Mouse (Mus musculus) G1E (cell line): ENCODE results near the gene Hist2h2bb. TPM values are rescaled to one million over a fixed set of nuclear protein-coding genes. Genes with fewer than 3 reads are reported as not detected.

Source experiments
- ATAC-seq: 2 replicates; pipeline ENCODE4 v1.8.0; 2016; ENCODE audit warnings: mild to moderate bottlenecking; ENCODE audit not compliant: insufficient number of reproducible peaks, poor library complexity, low FRiP score, severe bottlenecking; ENCODE audit errors: extremely low read depth
- DNase-seq: peaks from one replicate; pipeline ENCODE4 v3.0.0; 2012; ENCODE audit warnings: low spot score
- H3K27me3 ChIP-seq: 2 replicates; pipeline ENCODE4 v1.6.1; 2012; ENCODE audit warnings: mild to moderate bottlenecking, low read length, inconsistent platforms; ENCODE audit not compliant: insufficient read depth
- H3K36me3 ChIP-seq: replicated peaks from 2 replicates; pipeline ENCODE3; 2012; ENCODE audit warnings: mild to moderate bottlenecking, inconsistent platforms
- H3K4me1 ChIP-seq: 2 replicates; pipeline ENCODE4 v1.6.1; 2012; ENCODE audit warnings: low read depth, low read length, inconsistent platforms, mixed read lengths; ENCODE audit not compliant: insufficient read depth
- H3K4me3 ChIP-seq: 2 replicates; pipeline ENCODE4 v1.5.1; 2012; ENCODE audit warnings: low read depth, mild to moderate bottlenecking, inconsistent platforms, low read length, moderate library complexity, mixed read lengths
- H3K9me3 ChIP-seq: replicated peaks from 2 replicates; pipeline ENCODE4 v1.6.1; 2012; ENCODE audit warnings: inconsistent platforms
- CTCF ChIP-seq: IDR thresholded peaks from 2 replicates; pipeline ENCODE4 v1.5.1; 2012; ENCODE audit warnings: low read depth, low read length, inconsistent platforms, mixed read lengths
- GATA1 ChIP-seq: IDR thresholded peaks from 2 replicates; pipeline ENCODE4 v1.6.1; 2012; ENCODE audit warnings: borderline replicate concordance, low read length, inconsistent platforms, mixed read lengths
- GATA2 ChIP-seq: IDR thresholded peaks from 2 replicates; pipeline ENCODE4 v1.6.1; 2012; ENCODE audit warnings: low read depth, low read length, inconsistent platforms, borderline replicate concordance
- POLR2AphosphoS5 ChIP-seq: IDR thresholded peaks from 2 replicates; pipeline ENCODE4 v1.6.1; 2012; ENCODE audit warnings: low read depth, low read length, inconsistent platforms; ENCODE audit not compliant: insufficient replicate concordance
- TAL1 ChIP-seq: conservative IDR thresholded peaks from 2 replicates; pipeline ENCODE4 v1.6.1; 2012; ENCODE audit warnings: low read depth, low read length, inconsistent platforms, mixed read lengths
- polyA plus RNA-seq: library from polyadenylated mRNA; stranded (reverse); fragments of >175 nt; gene quantifications from 2 replicates; pipeline ENCODE4 v1.2.3, GENCODE M21; 2012
- total RNA-seq, 2 experiments: library from RNA; stranded (forward) in 1 of 2; stranded (reverse) in 1 of 2; fragments of 200-1000 nt in 1 of 2; fragments of >200 nt in 1 of 2; fragmentation: Nextera tagmentation in 1 of 2; gene quantifications; 2 replicates each; pipeline ENCODE4 v1.2.3; 2014 to 2017

The Hist2h2bb gene
- total and polyA plus RNA-seq, 3 experiments = 0.29 to 8,372 (median 2,071) TPM

DNA sequence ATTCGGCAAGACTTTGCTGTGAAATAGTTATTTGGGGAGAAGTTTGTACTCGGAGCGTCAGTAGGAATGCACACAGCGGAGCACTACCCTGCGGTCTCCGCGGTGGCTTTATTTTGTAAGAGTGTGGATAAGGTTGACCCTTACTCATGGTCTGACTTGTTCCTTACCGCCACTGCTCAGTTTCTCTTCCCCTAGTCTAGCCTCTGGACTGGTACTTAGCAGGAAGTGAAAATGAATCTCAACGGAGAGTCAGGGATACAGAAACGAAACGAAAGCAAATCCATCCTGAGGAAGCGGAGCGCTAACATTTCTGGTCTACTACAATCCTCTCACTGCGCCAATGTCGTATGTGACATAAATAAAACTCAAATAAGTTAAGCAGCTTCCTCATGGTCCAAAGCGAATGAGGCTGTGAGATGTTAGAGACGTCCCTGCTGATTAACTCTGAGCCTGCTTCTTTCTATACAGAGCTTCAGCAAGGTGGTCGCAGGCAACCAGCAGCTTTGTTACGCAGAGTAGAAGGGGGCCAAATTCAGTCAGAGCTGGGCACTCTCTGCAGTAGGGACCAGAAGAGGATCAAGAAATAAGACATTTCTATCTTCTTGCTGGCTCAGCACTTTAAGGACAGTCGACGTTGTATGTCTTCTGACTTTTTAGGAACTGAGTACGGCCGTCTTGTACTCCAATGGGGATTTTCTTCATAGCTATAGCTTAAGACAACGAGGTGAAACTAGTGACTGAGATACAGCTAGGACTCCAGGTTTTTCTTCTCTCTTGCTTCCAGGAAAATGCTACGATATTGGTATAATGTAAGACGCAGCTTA lies 31.4 kb downstream of the Hist2h2bb start:
- no peaks in the 10 kb centered on the region for H3K9me3 ChIP-seq
- no peak overlapping the region for H3K4me3 ChIP-seq
- DNase-seq = no peak
- no peaks in the 10 kb centered on the region for H3K36me3 ChIP-seq
- TF ChIP-seq GATA2 (no peak), GATA1 (no peak), TAL1 (no peak), POLR2AphosphoS5 (no peak), CTCF (no peak)
- H3K27me3 ChIP-seq = 0 out of 2 replicates have a peak, but pooled peaks cover 3% of the 10 kb centered on the region
- no peaks in the 10 kb centered on the region for H3K4me1 ChIP-seq
- no peak for ATAC-seq

DNA sequence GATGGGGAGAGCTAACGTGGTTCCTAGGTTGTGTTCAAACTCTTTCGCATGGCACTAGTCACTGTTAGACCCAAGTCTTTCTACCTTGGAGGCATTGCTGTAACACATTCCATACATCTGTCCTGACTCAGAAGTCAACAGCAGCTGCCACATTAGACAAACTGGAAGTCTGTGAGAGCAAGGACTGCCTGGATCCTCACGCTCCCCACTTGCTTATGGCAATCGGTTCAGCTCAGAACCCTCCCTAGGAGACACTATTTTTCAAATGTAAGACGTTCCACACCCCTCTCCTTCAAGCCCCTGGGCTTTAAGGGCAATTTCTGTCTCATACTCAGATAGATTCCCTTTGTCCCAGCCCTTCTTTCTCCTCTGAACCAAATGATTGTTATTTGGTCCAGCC lies 32.5 kb downstream of the Hist2h2bb start:
- DNase-seq (no peak), ATAC-seq (no peak)
- Histone ChIP-seq H3K4me3 (no peak overlapping the region), H3K4me1 (no peaks in the 10 kb centered on the region), H3K36me3 (no peaks in the 10 kb centered on the region), H3K27me3 (no peaks in the 10 kb centered on the region), H3K9me3 (no peaks in the 10 kb centered on the region)
- TF ChIP-seq GATA1 (no peak), POLR2AphosphoS5 (no peak), TAL1 (no peak), CTCF (no peak), GATA2 (no peak)

DNA sequence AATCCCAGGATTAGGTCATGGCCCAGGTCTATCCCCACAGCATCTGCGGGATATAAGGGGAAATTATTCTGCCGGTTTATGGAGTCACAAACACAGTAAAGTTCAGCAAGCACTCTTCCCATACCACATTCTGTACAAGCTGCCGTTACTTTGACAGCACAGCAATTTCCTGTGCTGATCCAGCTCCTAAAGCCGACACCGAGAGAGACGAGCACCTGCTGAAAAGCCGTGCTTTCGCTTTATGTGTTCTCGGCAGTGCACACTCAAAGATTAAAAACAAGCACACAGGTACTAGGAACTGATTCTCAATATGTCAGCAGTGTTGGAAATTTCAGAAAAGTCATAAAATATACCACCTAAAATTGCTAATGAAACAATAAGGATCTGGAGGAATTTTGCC lies 37.0 kb downstream of the Hist2h2bb start:
- no peak for TF ChIP-seq GATA1
- no peak for TF ChIP-seq GATA2
- TF ChIP-seq POLR2AphosphoS5 = no peak
- no peak for TF ChIP-seq TAL1
- TF ChIP-seq CTCF = no peak
- no peaks in the 10 kb centered on the region for H3K27me3 ChIP-seq

DNA sequence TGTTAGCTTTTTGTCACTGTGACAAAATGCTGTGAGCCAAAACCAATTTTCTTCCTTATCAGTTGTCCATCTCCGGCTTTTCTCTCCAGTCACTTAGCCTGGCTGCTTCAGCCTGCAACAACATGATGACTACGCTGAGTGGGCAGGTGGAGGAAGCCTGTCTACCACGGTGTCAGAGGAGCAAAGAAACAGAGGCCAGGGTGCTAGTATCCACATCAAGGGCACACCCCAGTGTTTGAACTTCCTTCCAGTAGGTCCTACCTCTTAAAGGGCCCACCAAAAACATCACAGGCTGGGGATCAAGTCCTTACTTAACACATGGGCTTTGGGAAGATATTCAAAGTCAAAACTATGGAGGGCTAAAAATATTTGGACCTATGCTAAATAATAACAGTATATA lies 39.9 kb downstream of the Hist2h2bb start:
- TF ChIP-seq GATA1 (no peak), TAL1 (no peak), POLR2AphosphoS5 (no peak), GATA2 (no peak), CTCF (no peak)
- H3K27me3 ChIP-seq = no peaks in the 10 kb centered on the region
- DNase-seq (no peak), ATAC-seq (no peak)
- H3K4me1 ChIP-seq = no peaks in the 10 kb centered on the region
- H3K4me3 ChIP-seq = no peak overlapping the region
- no peaks in the 10 kb centered on the region for H3K9me3 ChIP-seq
- no peaks in the 10 kb centered on the region for H3K36me3 ChIP-seq

More for the DNA sequence above, 37.0 kb downstream of the Hist2h2bb start:
- no peak for ATAC-seq
- Histone ChIP-seq H3K36me3 (no peaks in the 10 kb centered on the region), H3K9me3 (no peaks in the 10 kb centered on the region), H3K4me3 (no peak overlapping the region), H3K4me1 (no peaks in the 10 kb centered on the region)
- DNase-seq = no peak

DNA sequence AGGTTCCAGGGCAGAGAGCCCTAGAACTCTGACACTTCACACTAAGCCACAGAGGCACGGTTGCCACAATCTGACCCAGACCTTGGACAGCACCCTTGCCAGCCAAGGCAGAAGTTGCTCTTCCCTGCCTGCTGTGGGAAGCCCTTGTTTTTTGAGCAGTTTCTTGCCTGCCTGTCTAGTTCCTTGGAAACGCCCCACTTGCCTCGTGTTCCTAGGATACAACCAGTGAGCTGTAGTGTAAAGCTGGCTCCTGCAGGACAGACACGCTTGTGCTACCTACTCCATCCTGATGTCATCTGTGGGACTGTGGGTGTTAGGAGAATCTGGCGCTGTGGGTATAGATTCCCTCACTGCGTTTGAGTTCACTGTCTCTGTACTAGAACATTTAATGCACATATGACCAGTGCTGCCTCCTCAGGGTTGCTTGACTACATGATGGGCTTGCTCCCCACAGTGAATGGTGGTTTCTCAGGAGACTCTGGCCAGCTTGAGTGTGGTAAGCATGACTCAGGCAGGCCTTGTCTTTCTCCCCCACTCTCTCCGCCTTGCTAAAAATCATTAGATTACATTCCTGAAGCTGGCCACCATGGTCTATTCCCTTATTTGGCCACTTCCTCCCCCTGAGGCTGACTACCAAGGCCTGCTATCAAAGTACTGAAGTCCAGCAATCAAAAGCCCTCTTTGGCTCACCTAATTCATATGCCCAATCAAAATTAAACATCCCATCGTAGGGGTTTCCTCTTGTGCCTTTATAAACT lies 43.0 kb downstream of the Hist2h2bb start:
- Histone ChIP-seq H3K4me1 (no peaks in the 10 kb centered on the region), H3K27me3 (no peaks in the 10 kb centered on the region), H3K4me3 (no peak overlapping the region), H3K9me3 (no peaks in the 10 kb centered on the region), H3K36me3 (no peaks in the 10 kb centered on the region)
- no peak for TF ChIP-seq TAL1
- DNase-seq (no peak), ATAC-seq (no peak)

Other genes with a start within 250 kb of the Hist2h2bb start
- 19.8 and 28.7 TPM in 2 replicates for gene Vps45, start 211.3 kb upstream of the Hist2h2bb start, total RNA-seq (2014; fragmentation: Nextera tagmentation)
- gene Vps45, start 211.3 kb upstream of the Hist2h2bb start, total RNA-seq (2017) = 16.1 and 21.4 TPM in 2 replicates
- gene Vps45, start 211.3 kb upstream of the Hist2h2bb start, polyA plus RNA-seq = 6.1 and 6.7 TPM in 2 replicates
- 10.1 and 17.4 TPM in 2 replicates for gene Otud7b, start 165.2 kb upstream of the Hist2h2bb start, total RNA-seq (2014; fragmentation: Nextera tagmentation)
- gene Otud7b, start 165.2 kb upstream of the Hist2h2bb start, total RNA-seq (2017) = 21.7 and 22.1 TPM in 2 replicates
- 11.3 and 11.8 TPM in 2 replicates for gene Otud7b, start 165.2 kb upstream of the Hist2h2bb start, polyA plus RNA-seq
- 5.7 TPM in 1 of 2 replicates, not detected in the other for gene Mtmr11, start 107.7 kb upstream of the Hist2h2bb start, total RNA-seq (2014; fragmentation: Nextera tagmentation)
- 2.7 and 3.5 TPM in 2 replicates for gene Mtmr11, start 107.7 kb upstream of the Hist2h2bb start, total RNA-seq (2017)
- gene Mtmr11, start 107.7 kb upstream of the Hist2h2bb start, polyA plus RNA-seq = not detected in 2 replicates
- 138 and 179 TPM in 2 replicates for gene Sf3b4, start 97.4 kb upstream of the Hist2h2bb start, total RNA-seq (2014; fragmentation: Nextera tagmentation)
- 24.8 and 29.3 TPM in 2 replicates for gene Sf3b4, start 97.4 kb upstream of the Hist2h2bb start, total RNA-seq (2017)
- gene Sf3b4, start 97.4 kb upstream of the Hist2h2bb start, polyA plus RNA-seq = 724 and 955 TPM in 2 replicates
- gene Sv2a, start 88.6 kb upstream of the Hist2h2bb start, total RNA-seq (2014; fragmentation: Nextera tagmentation) = 0.45 TPM in 1 of 2 replicates, not detected in the other
- gene Sv2a, start 88.6 kb upstream of the Hist2h2bb start, total RNA-seq (2017) = 0.11 and 0.23 TPM in 2 replicates
- gene Sv2a, start 88.6 kb upstream of the Hist2h2bb start, polyA plus RNA-seq = 0.07 and 0.12 TPM in 2 replicates
- 19.6 and 19.8 TPM in 2 replicates for gene Bola1, start 50.0 kb upstream of the Hist2h2bb start, total RNA-seq (2014; fragmentation: Nextera tagmentation)
- 48.2 and 60.6 TPM in 2 replicates for gene Bola1, start 50.0 kb upstream of the Hist2h2bb start, total RNA-seq (2017)
- 115 and 144 TPM in 2 replicates for gene Bola1, start 50.0 kb upstream of the Hist2h2bb start, polyA plus RNA-seq
- 38.7 and 50.5 TPM in 2 replicates for gene Hist2h2ab, start 49.9 kb upstream of the Hist2h2bb start, total RNA-seq (2014; fragmentation: Nextera tagmentation)
- gene Hist2h2ab, start 49.9 kb upstream of the Hist2h2bb start, total RNA-seq (2017) = 435 and 467 TPM in 2 replicates
- 0.14 and 1.2 TPM in 2 replicates for gene Hist2h2ab, start 49.9 kb upstream of the Hist2h2bb start, polyA plus RNA-seq
- gene Hist2h2ac, start 48.9 kb upstream of the Hist2h2bb start, total RNA-seq (2014; fragmentation: Nextera tagmentation) = 34.2 and 45.7 TPM in 2 replicates
- 928 and 1,027 TPM in 2 replicates for gene Hist2h2ac, start 48.9 kb upstream of the Hist2h2bb start, total RNA-seq (2017)
- 2.6 and 10.9 TPM in 2 replicates for gene Hist2h2ac, start 48.9 kb upstream of the Hist2h2bb start, polyA plus RNA-seq
- 2.7 and 4.9 TPM in 2 replicates for gene Hist2h2be, start 48.6 kb upstream of the Hist2h2bb start, total RNA-seq (2014; fragmentation: Nextera tagmentation)
- gene Hist2h2be, start 48.6 kb upstream of the Hist2h2bb start, total RNA-seq (2017) = 2.5 TPM in 2 replicates
- gene Hist2h2be, start 48.6 kb upstream of the Hist2h2bb start, polyA plus RNA-seq = 0.24 and 0.33 TPM in 2 replicates
- 847 and 1,420 TPM in 2 replicates for gene Hist2h3c2, start 30.6 kb upstream of the Hist2h2bb start, total RNA-seq (2014; fragmentation: Nextera tagmentation)
- gene Hist2h3c2, start 30.6 kb upstream of the Hist2h2bb start, total RNA-seq (2017) = 558 and 938 TPM in 2 replicates
- gene Hist2h3c2, start 30.6 kb upstream of the Hist2h2bb start, polyA plus RNA-seq = 27.5 and 91.2 TPM in 2 replicates
- 830 and 1,341 TPM in 2 replicates for gene Hist2h2aa2, start 29.5 kb upstream of the Hist2h2bb start, total RNA-seq (2014; fragmentation: Nextera tagmentation)
- 2,156 and 4,637 TPM in 2 replicates for gene Hist2h2aa2, start 29.5 kb upstream of the Hist2h2bb start, total RNA-seq (2017)
- gene Hist2h2aa2, start 29.5 kb upstream of the Hist2h2bb start, polyA plus RNA-seq = 39.6 and 169 TPM in 2 replicates
- 124 and 563 TPM in 2 replicates for gene Hist2h2aa1, start 24.3 kb upstream of the Hist2h2bb start, total RNA-seq (2014; fragmentation: Nextera tagmentation)
- gene Hist2h2aa1, start 24.3 kb upstream of the Hist2h2bb start, total RNA-seq (2017) = 3,915 and 5,191 TPM in 2 replicates
- 0.79 and 7.3 TPM in 2 replicates for gene Hist2h2aa1, start 24.3 kb upstream of the Hist2h2bb start, polyA plus RNA-seq
- gene Hist2h3c1, start 23.1 kb upstream of the Hist2h2bb start, total RNA-seq (2014; fragmentation: Nextera tagmentation) = 21.7 and 42.6 TPM in 2 replicates
- gene Hist2h3c1, start 23.1 kb upstream of the Hist2h2bb start, total RNA-seq (2017) = 9.1 and 9.9 TPM in 2 replicates
- gene Hist2h3c1, start 23.1 kb upstream of the Hist2h2bb start, polyA plus RNA-seq = not detected in 2 replicates
- 490 and 543 TPM in 2 replicates for gene Hist2h4, start 6.4 kb upstream of the Hist2h2bb start, total RNA-seq (2014; fragmentation: Nextera tagmentation)
- gene Hist2h4, start 6.4 kb upstream of the Hist2h2bb start, total RNA-seq (2017) = 66.6 and 93.8 TPM in 2 replicates
- gene Hist2h4, start 6.4 kb upstream of the Hist2h2bb start, polyA plus RNA-seq = 1.8 and 9.3 TPM in 2 replicates
- gene Hist2h3b, start 1.1 kb upstream of the Hist2h2bb start, total RNA-seq (2014; fragmentation: Nextera tagmentation) = 2,573 and 2,582 TPM in 2 replicates
- gene Hist2h3b, start 1.1 kb upstream of the Hist2h2bb start, total RNA-seq (2017) = 465 and 1,341 TPM in 2 replicates
- 16.2 and 95.7 TPM in 2 replicates for gene Hist2h3b, start 1.1 kb upstream of the Hist2h2bb start, polyA plus RNA-seq
- gene Fcgr1, start 24.2 kb downstream of the Hist2h2bb start, total RNA-seq (2014; fragmentation: Nextera tagmentation) = 0.53 TPM in 1 of 2 replicates, not detected in the other
- 0.12 and 0.16 TPM in 2 replicates for gene Fcgr1, start 24.2 kb downstream of the Hist2h2bb start, total RNA-seq (2017)
- gene Fcgr1, start 24.2 kb downstream of the Hist2h2bb start, polyA plus RNA-seq = not detected in 2 replicates
- not detected in 2 replicates for gene BC107364, start 182.6 kb downstream of the Hist2h2bb start, total RNA-seq (2014; fragmentation: Nextera tagmentation)
- 0.27 TPM in 1 of 2 replicates, not detected in the other for gene BC107364, start 182.6 kb downstream of the Hist2h2bb start, total RNA-seq (2017)
- gene BC107364, start 182.6 kb downstream of the Hist2h2bb start, polyA plus RNA-seq = not detected in 2 replicates